Comparison of ENCODE assay signal across 12 mouse cellular contexts in the genomic region with DNA sequence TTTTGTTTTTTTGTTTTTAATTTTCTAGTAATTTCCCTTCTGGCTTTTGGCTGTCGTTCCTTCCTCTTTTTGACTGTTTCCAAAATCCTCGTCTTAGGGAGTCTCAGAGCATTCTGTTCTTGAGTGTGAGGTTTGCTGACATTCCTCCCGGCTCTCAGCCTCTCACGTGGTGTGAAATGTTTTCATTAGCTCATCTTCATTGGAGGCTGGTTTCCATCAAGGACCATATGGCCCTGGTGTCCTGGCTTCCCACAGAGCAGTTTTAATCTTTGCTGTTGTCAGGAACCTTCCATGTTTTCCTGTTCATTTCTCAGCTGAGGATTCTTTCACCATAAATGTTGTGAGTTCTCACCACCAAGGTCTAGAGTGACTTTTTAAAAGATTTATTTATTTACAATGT. TPM values are rescaled to one million over a fixed set of nuclear protein-coding genes. Genes with fewer than 3 reads are reported as not detected.
A peak's percentile ranks its signal among the peaks of the same experiment; 100 is the strongest.
DNase-seq lines count a peak whose midpoint lies in the region; ATAC-seq and TF ChIP-seq lines count a peak whose summit lies in the region.
"Had no signal": no experiment of that assay in that cellular context is flagged by ENCODE, and none has a peak within 500 bp of the region (broad histone marks: within the 10 kb centered on the region; RNA-seq: fewer than 3 reads in every experiment).

No protein-coding gene starts in this region.

- intact Hi-C loops in heart, adult 2 months (cut with DNase I) = loop anchor here (2.0 kb wide), 1 partner anchor 61 kb away; no protein-coding TSS in a partner anchor
- intact Hi-C loops in heart, postnatal 25 days (cut with DNase I) = no loop called here

- no peak for ATAC-seq in embryonic facial prominence, embryonic 15.5 days (ENCODE audit: insufficient number of reproducible peaks, low FRiP score, low TSS enrichment, low read depth)

- DNase-seq in heart, adult 2 months = no peak
- DNase-seq in heart, postnatal 25 days (ENCODE audit: low spot score) = no peak
- peak; percentile 69 for DNase-seq in MN1 (ENCODE audit: low spot score)
- peak; percentile 61 for DNase-seq in cerebellum, adult 11 months
- no peak for DNase-seq in frontal cortex, adult 2 months (ENCODE audit: extremely low spot score in 1 of 2, low spot score in 1 of 2)
- DNase-seq in urinary bladder, postnatal 10 days (ENCODE audit: low spot score) = no peak
- DNase-seq: embryo, embryonic 11 days; kidney, adult 18-20 months; liver; thymus, adult 18-20 months had no signal

- TF ChIP-seq CTCF in heart, adult 2 months (IDR thresholded peaks at IDR 0.05) = no peak

- H3K27me3 ChIP-seq in heart, adult 2 months (ENCODE audit: control insufficient read depth, insufficient read depth, low read length) = no peaks in the 10 kb centered on the region
- H3K27me3 ChIP-seq in embryonic facial prominence, embryonic 15.5 days = no peaks in the 10 kb centered on the region

- peaks cover 8% of the 10 kb centered on the region for H3K36me3 ChIP-seq in heart, adult 2 months (ENCODE audit: control insufficient read depth, insufficient read depth, low read length)
- H3K36me3 ChIP-seq in embryonic facial prominence, embryonic 15.5 days = peaks cover 11% of the 10 kb centered on the region; the same call in 1 of the 2 replicates
- H3K36me3 ChIP-seq: midbrain, embryonic 10.5 days had no signal

- no peak for TF ChIP-seq POLR2A in heart, adult 2 months (IDR thresholded peaks at IDR 0.05; ENCODE audit: insufficient read depth, low read depth, low read length)

- H3K4me2 ChIP-seq in embryonic facial prominence, embryonic 15.5 days (replicated peaks) = no peak overlapping the region

- no peaks in the 10 kb centered on the region for H3K9me3 ChIP-seq in embryonic facial prominence, embryonic 15.5 days (replicated peaks)
- H3K9me3 ChIP-seq: midbrain, embryonic 10.5 days had no signal

- 47% methylated on average over 4 of the region's 4 CpGs for WGBS in heart, adult 2 months
- WGBS in embryonic facial prominence, embryonic 15.5 days = 27% methylated on average over 4 of the region's 4 CpGs

- no peak for TF ChIP-seq EP300 in heart, adult 2 months (IDR thresholded peaks at IDR 0.05; ENCODE audit: insufficient read depth, low read depth, low read length)

- H3K27ac ChIP-seq in heart, adult 2 months = peak overlapping the region; percentile 64; the same call in 1 of the 2 replicates
- peak overlapping the region; percentile 84; the same call in 1 of the 2 replicates for H3K27ac ChIP-seq in embryonic facial prominence, embryonic 15.5 days (replicated peaks)
- H3K27ac ChIP-seq: midbrain, embryonic 10.5 days had no signal

- H3K4me3 ChIP-seq in heart, adult 2 months = no peak overlapping the region
- H3K4me3 ChIP-seq in embryonic facial prominence, embryonic 15.5 days (replicated peaks) = no peak overlapping the region
- H3K4me3 ChIP-seq: midbrain, embryonic 10.5 days had no signal

- H3K79me2 ChIP-seq in heart, adult 2 months (replicated peaks; ENCODE audit: control insufficient read depth, insufficient read depth, low read length) = no peaks in the 10 kb centered on the region

- H3K9ac ChIP-seq in heart, adult 2 months (ENCODE audit: low read depth, low read length) = no peak overlapping the region
- no peak overlapping the region for H3K9ac ChIP-seq in embryonic facial prominence, embryonic 15.5 days

- H3K4me1 ChIP-seq in heart, adult 2 months (ENCODE audit: control insufficient read depth, insufficient read depth, low read length) = peaks cover 22% of the 10 kb centered on the region
- peaks cover 51% of the 10 kb centered on the region for H3K4me1 ChIP-seq in embryonic facial prominence, embryonic 15.5 days

RNA-seq across cellular contexts. Expression of a gene that starts 50.1 kb away (rescaled TPM):
- 10 to 100 TPM; 83.2 to 95.3 TPM for total RNA-seq in heart, adult 2 months (2021)
- polyA plus RNA-seq in heart, adult 2 months (2012; rRNA removed) = 95.7 and 123 TPM in 2 replicates
- 10 to 100 TPM; 73.9 to 80.2 TPM for total RNA-seq in heart, postnatal 25 days (2021)
- polyA plus RNA-seq in embryonic facial prominence, embryonic 15.5 days (2015; fragmentation: Nextera tagmentation; extraction: Ambion mirVana) = 118 and 123 TPM in 2 replicates
- polyA plus RNA-seq in frontal cortex, adult 2 months (2012; rRNA removed) = 36.6 and 42.4 TPM in 2 replicates

Comparison
In these comparisons a context has a peak if more than half of its experiments do, and no peak if none do; other contexts are left out.
1. DNase-seq: peak in MN1 (single experiment) and cerebellum, adult 11 months (single experiment); none in heart, adult 2 months (0 of 2), heart, postnatal 25 days (single experiment), frontal cortex, adult 2 months (0 of 2) and urinary bladder, postnatal 10 days (single experiment).